Mouse (Mus musculus): ENCODE data around the gene Tmem108. TPM values are rescaled to one million over a fixed set of nuclear protein-coding genes. Genes with fewer than 3 reads are reported as not detected.

Gene Tmem108
- 1.1 TPM for polyA plus RNA-seq (2014; fragmentation: Illumina TruSeq; extraction: RNeasy Lipid Tissue Mini Kit (QIAGEN cat#74804))

DNA sequence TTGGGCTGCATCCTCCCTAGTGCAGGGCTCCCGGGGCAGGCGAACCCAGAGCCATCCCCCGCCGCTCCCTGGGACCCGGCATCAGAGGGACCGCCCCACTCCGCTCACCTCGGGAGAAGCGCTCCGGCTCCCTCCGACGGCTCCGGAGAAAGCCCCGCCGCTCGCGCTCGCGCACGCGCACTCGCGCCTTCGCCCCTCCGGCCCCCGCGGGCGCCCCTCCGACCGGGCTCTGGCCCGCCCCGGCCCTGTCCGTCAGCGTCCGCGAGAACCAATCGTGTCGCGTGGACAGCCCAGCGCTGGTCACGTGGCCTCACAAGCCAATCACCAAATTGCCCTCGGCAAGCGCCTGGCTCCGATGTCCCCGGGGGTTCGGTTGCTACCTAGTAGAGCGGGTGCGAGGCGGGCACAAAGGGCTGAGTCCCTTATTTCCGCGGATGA lies at the start of gene Tmem108:
Gene Tmem108, minus strand, starts transcription at position 191 of the 438 bp plus-strand sequence.

DNA sequence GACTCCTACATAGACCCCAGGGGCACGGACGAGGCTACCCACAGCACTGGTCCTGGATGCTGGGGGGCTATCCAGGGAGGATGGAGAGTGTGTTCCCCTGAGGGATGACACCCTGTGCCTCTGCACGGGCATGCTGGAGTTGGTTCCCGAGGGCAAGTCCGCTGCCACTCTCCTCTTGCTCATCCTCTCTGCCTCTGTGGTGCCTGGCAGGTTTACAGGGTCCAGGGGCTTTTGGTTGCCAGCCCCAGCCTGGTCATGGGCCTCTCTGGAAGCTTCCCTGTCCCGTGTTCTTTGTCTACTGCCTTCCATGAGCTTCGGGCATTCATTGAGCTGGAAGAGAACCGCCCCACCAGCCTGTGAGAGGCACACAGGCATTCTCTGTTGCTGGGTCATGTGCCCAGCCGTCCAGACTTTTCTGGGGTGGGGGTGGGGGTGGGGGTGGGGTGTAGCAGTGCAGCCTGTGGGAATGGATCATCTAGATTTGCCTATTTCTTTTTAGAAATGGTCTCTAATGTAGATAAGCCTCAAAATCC lies 281.5 kb downstream of the Tmem108 start, which contains the start of gene Bfsp2:
Gene Bfsp2, minus strand, starts transcription at position 377 of the 533 bp plus-strand sequence.

Other genes with a start within 250 kb of the Tmem108 start
- gene Nphp3, start 240.7 kb upstream of the Tmem108 start, polyA plus RNA-seq (2014; fragmentation: Illumina TruSeq; extraction: RNeasy Lipid Tissue Mini Kit (QIAGEN cat#74804)), result 6.6 TPM

All from ovary, adult 10 weeks (tissue).